Mouse (Mus musculus) small intestine, adult 2 months (tissue): ENCODE measurements around the gene Klhl26.

Experiments used
- CTCF ChIP-seq: fragments of 200-500 bp; IDR thresholded peaks from 2 replicates; pipeline ENCODE4 v1.5.1; 2012; ENCODE audit warnings: low read depth, mild to moderate bottlenecking, control low read depth, inconsistent platforms, low read length, moderate library complexity, mixed read lengths; ENCODE audit not compliant: insufficient replicate concordance, insufficient read length; ENCODE audit errors: extremely low read depth
- POLR2A ChIP-seq: fragments of 200-500 bp; IDR thresholded peaks from 2 replicates; pipeline ENCODE4 v1.6.1; 2012; ENCODE audit warnings: low read depth, mild to moderate bottlenecking, control low read depth, inconsistent platforms, low read length, moderate library complexity

- TF ChIP-seq CTCF (no peak), POLR2A (no peak)
These were observed 14.2 kb upstream of the Klhl26 start for GRCm38 (mm10) chr8:70490880-70491495.
